Mouse (Mus musculus) gastrocnemius, postnatal 10 days (tissue): ENCODE data around the gene Cry1. TPM values are rescaled to one million over a fixed set of nuclear protein-coding genes. Genes with fewer than 3 reads are reported as not detected.

Experiments
- DNase-seq: peaks from one replicate; pipeline ENCODE4 v3.0.0; 2021; ENCODE audit warnings: mixed read lengths
- long read RNA-seq, 2 experiments: library from polyadenylated mRNA; stranded (forward); transcript quantifications; one replicate each; pipeline ENCODE4 v2.0.0; 2021
- total RNA-seq, 2 experiments: library from RNA; stranded (reverse); gene quantifications; 2 replicates each; pipeline ENCODE4 v1.2.3; 2021

Gene Cry1
- 10 to 100 TPM; 10.8 to 14.1 TPM for total RNA-seq
- long read RNA-seq, experiment 1, transcript Cry1-201 (13 exons, 3,026 nt): major isoform, 52 of 59 reads
- long read RNA-seq, experiment 1, partial matches to known transcripts: 1 of 59 reads
- long read RNA-seq, experiment 1, other reads (novel, unspliced or antisense): 6 of 59 reads
- long read RNA-seq, experiment 2, transcript Cry1-201 (13 exons, 3,026 nt): major isoform, 36 of 40 reads
- long read RNA-seq, experiment 2, partial matches to known transcripts: 1 of 40 reads
- long read RNA-seq, experiment 2, other reads (novel, unspliced or antisense): 3 of 40 reads

- peak; percentile 97 for DNase-seq
These were observed at the start of gene Cry1 for GRCm38 (mm10) chr10:85184964-85185608. Gene Cry1, minus strand, starts transcription at chr10:85185064.

- DNase-seq: no peak
These were observed 36.8 kb upstream of the Cry1 start for GRCm38 (mm10) chr10:85221771-85222050.

- peak; percentile 90 for DNase-seq
These were observed 36.3 kb upstream of the Cry1 start for GRCm38 (mm10) chr10:85220918-85221770.

- no peak for DNase-seq
These were observed 30.0 kb upstream of the Cry1 start for GRCm38 (mm10) chr10:85214847-85215246.

- no peak for DNase-seq
These were observed 26.8 kb upstream of the Cry1 start for GRCm38 (mm10) chr10:85211673-85212072.

GRCm38 (mm10) chr10:85210125-85210524 lies 25.3 kb upstream of the Cry1 start:
- no peak for DNase-seq

GRCm38 (mm10) chr10:85209119-85209605 lies 24.3 kb upstream of the Cry1 start:
- no peak for DNase-seq

- DNase-seq: no peak
These were observed 20.5 kb upstream of the Cry1 start for GRCm38 (mm10) chr10:85205316-85205715.

GRCm38 (mm10) chr10:85204255-85204855 lies 19.5 kb upstream of the Cry1 start:
- DNase-seq: no peak

GRCm38 (mm10) chr10:85194528-85194927 lies 9.7 kb upstream of the Cry1 start:
- no peak for DNase-seq

GRCm38 (mm10) chr10:85193321-85193720 lies 8.5 kb upstream of the Cry1 start:
- DNase-seq: no peak

GRCm38 (mm10) chr10:85190652-85191051 lies 5.8 kb upstream of the Cry1 start:
- no peak for DNase-seq

- no peak for DNase-seq
These were observed 5.1 kb upstream of the Cry1 start for GRCm38 (mm10) chr10:85189966-85190365.

GRCm38 (mm10) chr10:85186499-85186794 lies 1.6 kb upstream of the Cry1 start:
- DNase-seq: no peak

GRCm38 (mm10) chr10:85185639-85186498 lies 1.0 kb upstream of the Cry1 start:
- no peak for DNase-seq

GRCm38 (mm10) chr10:85184201-85184963 lies 482 bp downstream of the Cry1 start:
- DNase-seq: peak; percentile 47

GRCm38 (mm10) chr10:85183619-85184018 lies 1.2 kb downstream of the Cry1 start:
- no peak for DNase-seq

GRCm38 (mm10) chr10:85182766-85183165 lies 2.1 kb downstream of the Cry1 start:
- no peak for DNase-seq

GRCm38 (mm10) chr10:85176640-85177039 lies 8.2 kb downstream of the Cry1 start:
- no peak for DNase-seq

- no peak for DNase-seq
These were observed 19.6 kb downstream of the Cry1 start for GRCm38 (mm10) chr10:85165306-85165705.

GRCm38 (mm10) chr10:85164791-85165190 lies 20.1 kb downstream of the Cry1 start:
- DNase-seq: no peak
